Mouse (Mus musculus) neural tube, embryonic 10.5 days (tissue): ENCODE results near the gene Ints7.

ENCODE experiments used
- DNase-seq: peaks from one replicate; pipeline ENCODE4 v3.0.0-alpha.2; 2017; ENCODE audit warnings: low spot score; ENCODE audit errors: extremely low spot score

Gene Ints7

DNA sequence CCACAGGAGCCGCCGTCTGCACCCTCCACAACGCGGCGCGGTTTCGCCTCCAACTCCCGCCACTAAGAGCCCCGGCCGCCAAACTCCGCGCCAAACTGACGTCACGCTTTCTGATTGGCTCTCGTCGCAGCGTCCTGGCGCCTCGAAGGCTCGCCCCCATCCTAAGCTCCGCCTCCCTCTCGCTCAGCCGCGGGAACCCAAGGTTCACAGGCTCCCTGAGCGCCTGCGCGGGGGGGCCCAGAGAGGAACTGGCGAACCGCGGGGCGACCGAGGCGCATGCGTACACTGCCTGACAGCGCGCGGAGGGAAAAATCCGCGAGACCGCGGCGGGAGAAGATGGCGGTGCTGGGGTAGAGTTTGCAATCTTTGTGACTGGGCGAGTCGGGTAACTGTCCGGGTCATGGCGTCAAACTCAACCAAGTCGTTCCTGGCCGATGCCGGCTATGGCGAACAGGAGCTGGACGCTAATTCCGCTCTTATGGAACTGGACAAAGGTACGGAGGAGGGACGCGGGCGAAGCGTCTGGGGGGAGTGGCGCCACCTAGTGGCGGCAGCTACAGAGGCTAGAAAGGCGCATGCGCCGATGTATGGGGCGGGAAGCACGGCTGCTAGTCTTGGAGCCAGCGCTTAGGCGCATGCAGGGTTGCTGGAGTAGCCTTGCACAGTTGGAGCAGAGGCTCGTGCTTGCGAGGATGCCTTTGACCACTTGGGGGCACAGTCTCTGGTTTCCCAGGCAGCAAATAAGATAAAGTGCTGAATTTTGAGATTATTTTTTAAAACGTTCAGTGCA is at the start of gene Ints7, which contains the start of gene Dtl:
Gene Ints7 (plus strand): TSS at position 179 of the 790 bp plus-strand sequence.
Gene Dtl (minus strand): TSS at position 87 of the 790 bp plus-strand sequence.
- DNase-seq, result peak; percentile 99

DNA sequence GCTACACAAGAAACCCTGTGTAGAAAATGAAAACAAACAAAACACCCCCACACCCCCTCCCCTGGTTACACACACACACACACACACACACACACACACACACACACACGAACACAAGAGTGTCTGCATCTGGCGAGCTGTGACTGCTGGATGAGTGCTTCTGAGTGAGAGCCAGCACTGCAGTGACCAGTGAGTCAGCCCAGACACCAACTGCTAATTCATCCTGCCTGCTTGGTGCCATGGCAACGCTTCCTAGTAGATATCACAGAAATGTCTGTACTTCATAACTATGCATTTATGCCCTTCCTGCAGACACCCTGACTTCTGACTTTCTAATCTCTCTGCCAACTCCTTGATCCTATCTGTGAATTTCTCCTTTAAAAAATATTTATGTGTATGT is 48.3 kb upstream of the Ints7 start:
- no peak for DNase-seq

DNA sequence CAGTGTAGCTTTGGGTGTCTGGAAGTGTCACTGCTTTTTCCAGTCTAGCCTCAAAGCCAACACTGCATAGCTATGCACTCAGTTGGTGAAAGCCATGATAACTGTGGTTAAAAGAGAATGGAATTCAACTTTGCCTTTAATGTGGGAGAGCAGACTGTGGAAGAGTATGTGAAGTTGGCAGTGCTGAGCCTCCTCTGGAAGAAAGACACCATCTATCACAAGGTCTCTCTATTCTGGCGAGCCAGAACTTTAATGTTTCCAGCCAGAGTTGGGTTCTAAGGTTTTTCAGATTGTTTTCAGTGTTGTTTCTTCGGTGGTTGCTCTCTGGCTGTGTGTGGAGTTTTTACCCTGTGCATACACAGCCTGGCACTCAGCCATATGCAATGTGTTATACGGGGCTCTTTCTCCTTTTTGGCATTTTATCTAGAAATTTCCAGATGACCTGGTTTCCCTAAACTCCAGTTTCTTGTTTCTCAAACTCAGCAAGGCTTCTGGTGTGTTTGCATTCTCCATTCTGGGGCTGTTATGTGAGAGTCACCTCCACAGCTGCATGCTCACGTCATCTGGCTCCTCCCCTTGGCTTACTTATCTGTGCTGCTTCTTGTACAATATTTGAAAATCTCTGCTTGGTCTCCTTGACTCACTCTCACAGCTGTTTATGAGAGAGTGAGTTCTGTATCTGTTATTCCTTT is 47.4 kb upstream of the Ints7 start:
- DNase-seq, result no peak

DNA sequence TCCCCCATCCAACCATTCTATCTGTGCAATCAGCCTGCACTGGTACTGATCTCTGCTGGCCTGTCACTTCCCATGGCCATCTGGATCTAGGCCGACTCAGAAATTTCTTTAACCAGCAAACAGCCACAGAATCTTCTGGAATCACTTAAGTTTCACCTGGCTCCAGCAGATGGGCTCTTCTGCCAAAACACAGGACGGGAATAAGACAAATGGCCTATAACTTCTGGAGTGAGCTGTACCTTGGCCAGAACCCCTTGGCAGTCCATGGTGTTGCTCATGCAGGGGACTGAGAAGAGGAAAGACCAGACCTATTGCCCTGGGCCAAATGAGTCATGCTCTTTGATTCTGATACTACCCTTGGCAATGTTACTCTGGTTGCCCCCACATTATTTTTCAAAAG is 46.0 kb upstream of the Ints7 start:
- DNase-seq, result no peak

DNA sequence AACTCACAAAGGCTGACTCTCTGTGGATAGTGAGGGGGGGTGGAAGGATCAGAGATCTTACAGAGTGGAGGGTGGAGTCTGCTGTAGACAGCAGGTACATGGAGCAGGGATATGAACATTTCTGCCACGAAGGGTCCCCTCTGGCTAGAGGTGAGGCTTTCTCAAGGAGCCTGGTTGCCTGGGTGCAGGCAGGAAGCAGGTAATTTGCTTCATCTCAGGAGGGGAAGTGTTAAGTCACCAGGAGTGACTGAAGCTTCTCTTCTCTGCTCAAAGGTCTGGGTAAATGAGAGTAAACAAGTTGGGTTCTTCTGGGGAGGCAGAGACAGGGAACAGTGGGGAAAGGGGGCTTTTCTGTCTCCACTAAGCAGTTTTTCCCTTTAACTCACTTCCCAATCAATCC is 44.4 kb upstream of the Ints7 start:
- DNase-seq, result no peak

DNA sequence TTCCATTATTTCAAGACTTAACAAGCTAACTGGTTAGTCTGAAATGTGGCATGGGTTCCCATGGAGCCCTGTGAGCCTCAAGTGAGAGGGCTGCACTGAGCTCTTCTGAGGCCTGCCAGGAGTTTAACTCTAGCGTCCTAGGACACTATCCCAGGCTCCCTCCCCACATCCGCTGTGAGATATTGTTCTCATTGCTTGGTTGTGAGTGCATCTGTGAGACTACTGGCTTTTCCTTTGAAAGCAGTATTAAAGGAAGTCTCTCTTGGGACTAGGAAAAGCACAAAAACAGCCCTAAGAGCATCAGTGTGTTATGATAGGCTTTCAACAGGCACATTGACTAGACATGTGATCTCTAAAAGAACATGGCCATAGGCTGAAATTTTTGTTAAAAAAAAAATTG is 40.5 kb upstream of the Ints7 start:
- no peak for DNase-seq

DNA sequence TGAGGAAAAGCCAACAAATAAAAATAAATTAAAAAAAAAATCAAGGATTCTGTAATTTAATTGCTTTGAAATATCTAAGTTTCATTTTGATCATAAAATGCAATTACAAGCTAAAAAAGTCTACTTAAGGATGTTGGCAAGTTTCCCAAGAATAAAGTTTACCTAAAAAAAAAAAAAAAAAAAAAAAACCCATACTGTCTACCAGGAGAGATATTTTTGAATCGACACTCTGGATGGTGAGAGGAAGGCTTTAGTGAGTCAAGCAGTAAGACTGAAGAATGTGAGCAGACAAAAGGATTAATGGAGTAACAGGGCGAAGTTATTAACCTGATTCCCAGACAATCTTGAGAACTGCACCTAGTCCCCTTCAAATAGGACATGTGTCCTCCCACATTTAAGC is 35.1 kb upstream of the Ints7 start:
- DNase-seq, result no peak

DNA sequence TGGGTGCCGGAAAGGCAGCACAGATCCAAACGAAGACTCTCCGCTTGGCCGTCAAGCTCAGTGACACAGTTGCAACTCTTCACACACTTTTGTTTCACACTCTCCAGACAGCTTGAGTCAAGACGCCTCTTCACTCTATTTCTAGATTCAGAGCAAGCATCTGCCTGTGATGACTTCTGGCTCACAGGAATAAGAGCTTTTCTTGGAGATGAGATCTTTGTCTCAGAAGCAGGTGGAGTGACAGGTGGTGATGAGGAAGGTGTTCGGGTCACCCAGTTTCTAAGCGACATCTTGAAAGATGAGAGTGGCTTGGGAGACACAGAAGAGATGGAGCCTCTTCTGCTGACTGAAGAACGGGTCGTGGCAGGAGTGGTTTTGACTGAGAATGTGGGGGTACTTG is 34.4 kb upstream of the Ints7 start:
- DNase-seq, result no peak

DNA sequence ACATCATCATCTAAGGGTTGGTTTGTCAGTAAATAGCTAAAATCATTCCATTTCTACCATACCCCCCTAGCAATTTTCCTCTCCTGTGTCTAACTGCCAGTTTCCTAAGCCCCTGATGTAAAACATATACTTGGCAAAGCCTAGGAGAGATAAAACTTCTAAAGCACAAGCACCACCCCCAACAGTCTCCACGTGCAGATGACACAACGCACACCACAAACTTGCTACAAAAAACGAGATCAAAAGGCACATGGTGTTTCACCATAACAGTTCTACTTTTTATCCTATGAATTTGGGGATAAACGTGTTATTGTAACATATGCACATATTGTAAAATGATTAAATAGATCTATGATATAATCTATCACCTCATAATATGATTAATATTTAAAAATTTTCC is 33.8 kb upstream of the Ints7 start:
- DNase-seq, result no peak

DNA sequence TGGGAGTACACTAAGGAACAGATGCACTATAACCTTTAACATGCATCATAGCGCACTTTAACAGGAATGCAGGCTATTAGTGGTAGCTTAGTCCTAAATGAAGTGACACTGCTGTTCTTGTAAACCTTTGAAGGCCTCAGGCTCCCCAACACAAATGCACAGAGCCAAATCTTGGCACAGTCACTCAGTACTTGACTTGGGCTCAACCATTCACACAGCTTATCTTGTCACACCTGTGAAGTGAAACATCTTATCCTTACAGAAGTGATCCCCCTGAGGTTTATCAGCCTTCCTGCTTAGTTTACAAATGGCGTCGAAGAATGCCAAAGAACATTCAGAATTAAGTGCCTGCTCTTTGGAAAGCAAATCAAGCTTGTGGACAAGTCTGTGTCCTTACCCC is 31.7 kb upstream of the Ints7 start:
- DNase-seq, result no peak

DNA sequence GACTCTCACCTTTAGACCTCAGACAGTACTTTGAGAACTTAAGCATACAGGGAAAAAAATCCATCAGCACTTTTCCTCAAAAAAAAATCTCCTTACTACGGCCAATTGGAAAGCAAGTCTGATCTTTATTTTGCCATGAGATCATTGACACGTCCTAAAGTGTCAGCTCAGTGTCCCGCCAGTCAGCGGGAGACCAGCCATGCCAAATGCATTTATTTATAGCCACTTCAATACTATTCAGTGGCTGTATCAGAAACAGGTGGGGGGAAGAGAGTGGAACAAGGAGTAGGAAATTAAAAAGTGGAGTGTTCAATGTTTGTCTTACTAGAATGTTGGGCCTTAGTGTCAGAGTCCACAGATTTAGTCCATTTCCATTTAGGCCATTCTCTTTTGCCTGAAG is 24.6 kb upstream of the Ints7 start:
- no peak for DNase-seq

DNA sequence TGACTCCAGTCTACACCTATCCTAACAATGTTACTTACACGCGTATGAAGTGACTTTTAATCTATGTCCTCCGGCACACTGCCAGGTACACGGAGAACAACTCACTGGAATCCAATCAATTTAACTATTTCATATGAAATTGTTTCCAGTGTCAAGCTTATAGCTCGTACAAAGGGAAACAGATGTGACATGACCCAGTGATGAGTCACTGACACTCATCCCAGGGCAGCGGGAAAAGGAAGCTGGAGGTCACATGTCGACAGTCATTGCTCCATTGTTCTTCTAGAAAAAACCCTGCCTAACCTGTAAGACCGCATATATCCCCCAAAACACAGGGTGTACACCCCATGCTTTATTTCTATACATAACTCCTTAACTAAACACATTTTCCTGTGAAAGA is 18.3 kb upstream of the Ints7 start:
- DNase-seq, result no peak

DNA sequence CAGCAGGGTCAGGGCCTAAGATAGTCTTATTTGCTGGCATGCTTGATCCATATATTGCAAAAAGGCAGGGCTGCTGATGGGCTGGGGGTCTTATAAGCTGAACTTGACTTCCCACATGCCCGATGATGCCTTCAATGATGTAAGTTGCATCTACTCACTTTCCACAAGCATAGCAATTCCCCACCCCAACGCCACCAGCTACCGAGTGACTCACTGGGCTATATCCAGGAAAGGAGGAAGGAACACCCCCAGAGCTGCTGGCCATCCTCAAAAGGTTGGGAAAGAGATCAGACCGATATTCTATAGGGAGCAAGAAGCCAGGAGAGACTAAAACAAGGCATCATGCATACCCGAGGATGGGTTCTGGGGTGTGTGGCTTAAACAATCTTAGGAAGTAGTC is 15.7 kb upstream of the Ints7 start:
- no peak for DNase-seq

DNA sequence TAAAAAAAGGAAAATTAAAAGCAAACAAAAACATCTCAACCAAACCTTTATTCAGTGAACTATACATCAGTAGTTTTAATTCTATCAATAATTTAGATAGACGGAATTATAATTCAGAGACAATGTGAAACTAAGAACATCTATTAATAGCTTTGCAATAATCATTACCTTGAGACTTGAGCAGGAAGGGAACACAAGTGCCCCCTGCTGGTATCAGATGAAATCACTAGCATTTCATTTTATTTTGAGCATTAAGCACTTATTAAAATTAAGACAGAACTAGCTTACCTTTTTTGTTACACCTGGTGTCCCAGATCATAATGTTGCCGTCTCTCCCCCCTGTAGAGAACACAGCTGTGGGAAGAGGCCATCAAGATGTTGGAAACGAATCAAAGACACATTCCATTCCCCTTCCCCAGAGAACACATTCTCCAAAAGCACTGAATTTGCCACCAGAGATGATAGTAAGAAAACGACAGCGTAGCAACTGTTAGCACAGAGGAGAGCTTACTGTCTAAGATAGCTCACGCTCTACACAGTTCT is 12.5 kb upstream of the Ints7 start:
- DNase-seq, result no peak

DNA sequence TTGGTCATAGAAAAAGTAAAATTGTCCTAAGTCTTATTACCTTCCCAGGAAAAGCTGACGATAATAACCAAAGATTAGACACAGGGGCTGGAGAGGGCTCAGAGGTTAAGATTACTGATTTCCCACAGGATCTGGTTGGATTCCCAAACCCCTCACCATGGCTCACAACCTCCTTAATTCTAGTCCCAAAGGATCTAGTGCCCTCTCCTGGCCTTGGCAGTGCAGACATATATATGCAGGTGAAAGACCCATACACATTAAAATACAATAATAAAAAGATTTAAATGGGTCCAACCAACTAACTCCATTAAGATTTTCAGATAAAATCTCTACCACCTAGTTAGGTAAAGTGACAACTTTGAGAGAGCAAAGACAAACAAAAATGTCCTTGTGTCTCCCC is 7.6 kb upstream of the Ints7 start:
- no peak for DNase-seq

DNA sequence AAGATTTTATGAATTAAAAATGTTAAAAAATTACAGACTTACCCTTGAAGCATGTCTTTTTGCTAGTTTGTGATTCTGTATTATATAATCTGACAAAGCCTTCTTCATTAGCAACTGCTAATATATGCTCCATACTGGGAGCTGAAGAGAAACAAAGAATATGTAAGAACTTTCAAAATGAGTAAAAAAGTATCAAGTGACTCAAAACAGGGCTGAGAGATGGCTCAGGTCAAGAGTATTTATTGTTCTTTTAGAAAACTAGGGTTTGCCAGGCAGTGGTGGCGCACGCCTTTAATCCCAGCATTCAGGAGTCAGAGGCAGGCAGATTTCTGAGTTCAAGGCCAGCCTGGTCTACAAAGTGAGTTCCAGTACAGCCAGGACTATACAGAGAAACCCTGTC is 5.8 kb upstream of the Ints7 start:
- DNase-seq, result no peak

DNA sequence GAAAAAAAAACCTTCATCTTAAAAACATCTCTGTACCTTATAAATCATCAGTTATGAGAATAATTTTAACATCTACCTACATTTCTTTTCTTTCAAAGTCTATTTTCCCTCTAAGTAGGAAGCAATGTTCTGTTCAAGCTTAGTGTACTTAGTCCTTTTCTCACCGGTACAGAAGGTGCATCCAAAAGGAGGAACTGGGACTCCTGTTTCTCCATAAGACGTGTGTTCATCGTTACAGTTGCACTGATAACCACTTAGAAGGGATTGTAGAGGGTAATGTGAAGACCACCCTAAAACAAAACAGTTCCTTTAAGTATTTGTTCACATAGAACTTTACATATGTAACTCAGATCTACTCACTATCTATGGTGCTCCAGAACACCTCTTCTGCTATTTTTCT is 5.0 kb upstream of the Ints7 start:
- no peak for DNase-seq

DNA sequence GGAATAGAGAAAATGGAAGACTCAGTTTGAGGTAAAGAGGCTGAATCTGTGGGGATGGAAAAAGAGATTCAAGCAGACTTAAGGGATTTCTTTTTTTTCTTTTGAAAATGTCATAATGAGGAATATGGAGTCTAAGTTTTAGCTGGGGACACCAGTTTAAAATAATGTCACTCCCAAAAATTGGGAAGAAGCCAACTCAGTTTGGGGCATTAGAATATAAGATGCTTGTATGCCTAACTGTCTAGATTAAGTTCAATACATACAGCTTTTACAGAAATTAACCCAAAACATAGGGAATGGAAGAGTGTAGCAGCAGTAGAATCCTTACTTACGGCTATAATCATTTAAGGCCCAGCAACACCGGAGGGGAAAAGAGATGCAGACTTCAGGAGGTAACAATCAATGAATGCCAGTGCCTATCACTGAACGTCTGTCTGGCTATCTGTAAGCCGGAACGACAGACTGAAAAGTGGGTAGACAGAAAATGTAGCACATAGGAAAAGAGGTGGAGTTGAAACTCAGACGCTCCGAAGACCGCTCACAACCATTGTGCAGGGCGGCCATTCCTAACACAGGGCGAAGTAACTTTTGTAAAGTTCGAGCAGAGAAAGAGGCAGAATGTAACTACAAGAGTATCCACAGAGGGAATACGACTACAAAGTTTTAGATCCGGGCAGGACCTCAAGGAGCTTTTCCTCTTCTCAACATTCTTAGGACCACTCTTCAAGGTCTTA is 1.4 kb upstream of the Ints7 start:
- DNase-seq, result peak; percentile 24

DNA sequence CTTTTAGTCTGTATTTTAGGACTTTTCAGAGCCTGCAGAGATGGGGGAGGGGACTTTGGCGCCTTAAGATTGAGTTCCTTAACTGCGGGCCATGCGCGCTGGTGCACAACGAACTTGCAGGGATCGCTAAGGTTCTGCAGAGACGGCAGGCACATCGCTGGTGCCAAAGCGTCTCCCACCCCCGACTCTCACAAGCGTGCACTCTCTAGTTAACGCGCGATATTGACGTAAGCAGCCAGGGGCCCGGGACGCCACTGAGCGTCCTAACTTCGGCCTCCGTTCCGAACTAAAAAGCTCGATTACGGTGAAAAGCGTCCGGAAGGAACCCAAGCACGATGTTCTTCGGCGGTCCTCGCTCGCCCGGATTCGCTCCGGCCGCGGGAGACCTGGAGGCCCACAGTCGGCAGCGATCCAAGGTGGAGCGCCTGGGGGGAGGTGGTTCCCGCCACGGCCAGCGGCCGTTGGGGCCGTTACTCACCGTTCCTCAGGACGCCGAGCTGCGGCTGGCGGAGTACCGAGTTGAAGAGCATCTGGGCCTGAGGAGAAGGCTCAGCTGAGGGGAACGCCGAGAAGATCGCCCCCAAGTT is 472 bp upstream of the Ints7 start:
- DNase-seq, result peak; percentile 74

DNA sequence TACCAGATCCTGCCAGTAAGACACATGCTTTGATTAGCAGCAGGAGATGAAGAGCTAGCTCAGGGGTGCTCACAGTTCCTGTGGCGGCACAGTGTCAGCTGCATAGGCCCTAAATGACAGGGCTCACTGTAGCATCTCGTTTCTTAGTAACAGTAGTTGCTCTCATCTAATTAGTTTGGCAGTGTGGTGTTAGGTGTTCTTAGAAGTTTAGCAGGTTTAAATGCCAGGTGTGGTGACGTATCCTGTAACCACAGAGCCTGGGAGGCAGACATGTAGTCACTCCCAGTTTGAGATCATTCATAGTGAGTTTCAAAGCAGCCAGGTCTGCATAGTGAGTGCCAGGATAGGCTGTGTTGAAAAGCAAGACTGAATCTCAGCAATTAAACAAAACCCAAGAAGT is 4.1 kb downstream of the Ints7 start:
- DNase-seq, result no peak

DNA sequence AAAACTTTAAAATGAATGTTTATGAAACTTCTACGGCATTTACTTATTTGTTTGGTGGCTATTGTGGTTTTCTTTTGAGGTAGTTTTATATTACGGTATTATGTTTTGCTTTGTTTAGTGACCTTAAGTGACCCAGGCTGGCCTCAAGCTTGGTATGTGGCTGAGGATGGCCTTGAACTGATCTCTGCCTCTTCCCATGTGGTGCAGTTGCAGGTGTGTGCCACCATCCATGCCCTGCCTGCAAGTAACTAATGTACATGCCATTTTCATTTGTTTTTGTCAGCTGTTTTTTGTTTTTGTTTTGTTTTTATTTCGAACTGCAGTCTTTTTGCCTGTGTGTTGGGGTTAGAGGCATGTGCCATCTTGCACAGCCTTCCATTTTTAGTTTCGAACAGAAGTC is 6.2 kb downstream of the Ints7 start:
- no peak for DNase-seq

DNA sequence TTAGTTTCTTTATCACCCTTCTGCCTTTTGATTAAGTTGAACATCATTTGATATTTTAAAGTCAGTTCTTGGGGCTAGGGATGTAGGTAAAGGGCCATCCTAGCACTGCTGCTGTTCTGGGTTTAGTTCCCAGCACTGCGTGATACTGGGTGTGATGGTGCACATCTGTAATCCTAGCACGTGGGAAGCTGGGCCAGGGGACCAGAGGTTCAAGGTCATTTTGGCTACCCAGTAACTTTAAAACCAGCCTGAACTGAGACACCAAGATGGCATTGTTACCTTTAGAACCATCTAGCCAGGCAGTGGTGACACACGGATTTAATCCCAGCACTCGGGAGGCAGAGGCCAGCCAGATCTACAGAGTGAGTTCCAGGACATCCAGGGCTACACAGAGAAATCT is 8.4 kb downstream of the Ints7 start:
- no peak for DNase-seq
